Mouse (Mus musculus): ENCODE measurements around the gene Ccdc158.

DNA sequence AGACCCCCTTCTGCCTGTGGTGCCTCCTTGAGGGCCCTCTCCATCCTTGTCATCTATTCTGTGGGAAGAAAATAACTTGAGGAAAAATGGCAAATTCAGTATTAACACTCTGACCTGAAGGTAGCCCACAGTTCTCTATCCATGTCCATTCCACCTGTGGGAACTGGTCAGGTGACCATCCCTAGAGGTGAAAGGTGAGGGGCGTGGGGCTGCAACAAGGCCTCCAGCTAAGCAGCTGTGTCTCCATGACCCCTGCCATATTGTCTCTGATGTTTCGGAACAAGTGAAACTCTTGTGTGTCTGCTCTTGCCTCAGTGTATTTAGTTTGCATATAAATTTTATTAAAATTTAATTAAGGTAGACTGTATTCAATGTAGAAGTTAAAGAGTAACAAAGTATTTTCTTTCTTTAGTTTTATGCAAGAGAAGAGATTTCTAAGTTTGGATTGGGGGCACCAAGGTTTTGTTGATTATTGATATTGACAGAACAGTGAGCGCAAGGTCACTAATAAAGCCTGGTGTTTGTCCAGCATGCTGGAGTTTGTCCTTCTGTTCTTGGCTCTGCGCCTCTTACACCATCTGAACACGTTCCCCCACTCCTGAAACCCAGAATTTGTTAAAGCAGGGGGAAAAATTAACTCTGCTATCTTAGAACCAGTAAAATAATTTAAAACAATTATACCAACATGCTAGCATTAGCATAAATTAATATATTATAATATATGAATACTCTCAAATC is 67.4 kb downstream of the Ccdc158 start:
- TF ChIP-seq POLR2A (IDR thresholded peaks at IDR 0.05; ENCODE audit: borderline replicate concordance, insufficient read depth, low read length): no peak
- no peak for TF ChIP-seq CTCF (IDR thresholded peaks at IDR 0.05; ENCODE audit: borderline replicate concordance, insufficient read depth, low read depth, low read length)

All from cerebellum, adult 2 months (tissue).